In genomic region chr7:102302471-102302870, GRCm38 (mm10) we compare ENCODE assay signal across 24 mouse cellular contexts.
"Had no signal": no experiment of that assay in that cellular context is flagged by ENCODE, and none has a peak within 500 bp of the region (broad histone marks: within the 10 kb centered on the region; RNA-seq: fewer than 3 reads in every experiment).

No protein-coding gene starts in this region.

- ATAC-seq: liver, postnatal 0 days; lung, postnatal 0 days; midbrain, embryonic 16.5 days had no signal

- H3K27me3 ChIP-seq: liver, embryonic 15.5 days; lung, embryonic 15.5 days; megakaryocyte, embryonic 14.5 days; midbrain, embryonic 12.5 days; neural tube, embryonic 13.5 days; neural tube, embryonic 15.5 days had no signal

- H3K4me1 ChIP-seq: lung, embryonic 15.5 days; midbrain, embryonic 10.5 days; midbrain, embryonic 12.5 days; neural tube, embryonic 13.5 days; neural tube, embryonic 15.5 days had no signal

- H3K9me3 ChIP-seq: liver, embryonic 15.5 days; lung, embryonic 15.5 days; megakaryocyte, embryonic 14.5 days; midbrain, embryonic 10.5 days; midbrain, embryonic 12.5 days; neural tube, embryonic 13.5 days; neural tube, embryonic 15.5 days had no signal

- H3K27ac ChIP-seq: liver, embryonic 15.5 days; lung, embryonic 15.5 days; macrophage; midbrain, embryonic 10.5 days; midbrain, embryonic 12.5 days; neural tube, embryonic 13.5 days; neural tube, embryonic 15.5 days had no signal

- H3K4me3 ChIP-seq: liver, embryonic 15.5 days; lung, embryonic 15.5 days; megakaryocyte, embryonic 14.5 days; midbrain, embryonic 10.5 days; midbrain, embryonic 12.5 days; myocyte; neural tube, embryonic 13.5 days; neural tube, embryonic 15.5 days had no signal

- H3K36me3 ChIP-seq: liver, embryonic 15.5 days; lung, embryonic 15.5 days; midbrain, embryonic 10.5 days; midbrain, embryonic 12.5 days; neural tube, embryonic 13.5 days; neural tube, embryonic 15.5 days had no signal

- DNase-seq: liver, postnatal 0 days; lung, adult 2 months; lung, postnatal 14 days; lung, postnatal 36 days; midbrain, embryonic 14.5 days; retina, postnatal 1 day; right cerebral cortex, adult 18-20 months; right cerebral cortex, postnatal 25 days; right cerebral cortex, postnatal 4 days; spleen, adult 18-20 months; thymus, adult 18-20 months; thymus, postnatal 14 days; thymus, postnatal 36 days had no signal
